Mouse (Mus musculus) thymus, adult 2 months (tissue): ENCODE measurements at regions not wholly inside any gene's neighbourhood (a gene's known extent, or its start where the extent isn't known, plus 50 kb on each side); places are given as distances from the start of the nearest gene placed in this dataset.

Experiments
- DNase-seq: peaks from one replicate; pipeline ENCODE4 v3.0.0; 2021
- H3K27ac ChIP-seq: fragments of 200-500 bp; 2 replicates; pipeline ENCODE4 v1.5.1; 2012; ENCODE audit warnings: low read length, control low read depth; ENCODE audit not compliant: control insufficient read depth, insufficient read depth
- H3K27me3 ChIP-seq: fragments of 200-500 bp; 2 replicates; pipeline ENCODE4 v1.6.1; 2012; ENCODE audit warnings: mild to moderate bottlenecking, low read length, moderate library complexity, mixed read lengths; ENCODE audit not compliant: control insufficient read depth, insufficient read depth
- H3K36me3 ChIP-seq: fragments of 200-500 bp; 2 replicates; pipeline ENCODE4 v1.6.1; 2012; ENCODE audit warnings: mild to moderate bottlenecking, low read length, moderate library complexity; ENCODE audit not compliant: control insufficient read depth, insufficient read depth
- H3K4me1 ChIP-seq: fragments of 200-500 bp; replicated peaks from 2 replicates; pipeline ENCODE4 v1.6.1; 2012; ENCODE audit warnings: low read length; ENCODE audit not compliant: control insufficient read depth, insufficient read depth
- H3K4me3 ChIP-seq: fragments of 200-500 bp; 2 replicates; pipeline ENCODE4 v1.5.1; 2012; ENCODE audit warnings: mild to moderate bottlenecking, low read length, control low read depth, moderate library complexity; ENCODE audit not compliant: control insufficient read depth, insufficient read depth
- CTCF ChIP-seq: fragments of 200-500 bp; IDR thresholded peaks from 2 replicates; pipeline ENCODE4 v1.5.1; 2012; ENCODE audit warnings: mild to moderate bottlenecking, control low read depth, low read length, moderate library complexity, borderline replicate concordance; ENCODE audit not compliant: control insufficient read depth, poor library complexity, insufficient read depth; ENCODE audit errors: extremely low read depth
- POLR2A ChIP-seq: fragments of 200-500 bp; IDR thresholded peaks from 2 replicates; pipeline ENCODE4 v1.6.1; 2012; ENCODE audit warnings: mild to moderate bottlenecking, low read length, control low read depth, moderate library complexity; ENCODE audit not compliant: control insufficient read depth, poor library complexity, insufficient read depth; ENCODE audit errors: extremely low read depth
- WGBS: fragments of 180-500 bp; shearing (Covaris S2); methylation state at CpG from one replicate; pipeline ENCODE4 v1.1.7; 2018; 5-methylcytosine and 5-hydroxymethylcytosine counted together

GRCm38 (mm10) chr3:137785871-137786270, 78.4 kb upstream of the H2afz start:
- Histone ChIP-seq H3K27ac (no peak overlapping the region), H3K4me1 (no peaks in the 10 kb centered on the region), H3K36me3 (no peaks in the 10 kb centered on the region), H3K27me3 (no peaks in the 10 kb centered on the region), H3K4me3 (no peak overlapping the region)
- 98% methylated on average over 2 of the region's 2 CpGs for WGBS
- DNase-seq, result no peak
- TF ChIP-seq POLR2A (no peak), CTCF (no peak)

GRCm38 (mm10) chr3:137789671-137790070, 74.6 kb upstream of the H2afz start:
- 94% methylated on average over 6 of the region's 6 CpGs for WGBS
- no peak for TF ChIP-seq POLR2A
- TF ChIP-seq CTCF, result no peak
- Histone ChIP-seq H3K36me3 (no peaks in the 10 kb centered on the region), H3K4me3 (no peak overlapping the region), H3K27ac (no peak overlapping the region), H3K4me1 (no peaks in the 10 kb centered on the region), H3K27me3 (no peaks in the 10 kb centered on the region)
- no peak for DNase-seq

- H3K27ac ChIP-seq, result no peak overlapping the region
- no peaks in the 10 kb centered on the region for H3K27me3 ChIP-seq
- no peak for DNase-seq
- TF ChIP-seq CTCF, result no peak
- no peak overlapping the region for H3K4me3 ChIP-seq
- WGBS, result 97% methylated on average over 7 of the region's 7 CpGs
- H3K36me3 ChIP-seq, result no peaks in the 10 kb centered on the region
- H3K4me1 ChIP-seq, result no peaks in the 10 kb centered on the region
Observed at GRCm38 (mm10) chr3:137790340-137790739, 73.9 kb upstream of the H2afz start.

GRCm38 (mm10) chr3:137795754-137796315, 68.5 kb upstream of the H2afz start:
- 91% methylated on average over 7 of the region's 7 CpGs for WGBS
- Histone ChIP-seq H3K27ac (no peak overlapping the region), H3K27me3 (no peaks in the 10 kb centered on the region), H3K36me3 (no peaks in the 10 kb centered on the region), H3K4me3 (no peak overlapping the region), H3K4me1 (no peaks in the 10 kb centered on the region)
- TF ChIP-seq POLR2A, result no peak
- TF ChIP-seq CTCF, result no peak
- DNase-seq, result no peak

- Histone ChIP-seq H3K4me1 (no peaks in the 10 kb centered on the region), H3K27ac (no peak overlapping the region), H3K27me3 (no peaks in the 10 kb centered on the region), H3K4me3 (no peak overlapping the region), H3K36me3 (no peaks in the 10 kb centered on the region)
- TF ChIP-seq POLR2A (no peak), CTCF (no peak)
- DNase-seq, result no peak
- 94% methylated on average over 4 of the region's 4 CpGs for WGBS
Observed at GRCm38 (mm10) chr3:137798769-137799168, 65.5 kb upstream of the H2afz start.

- no peak overlapping the region for H3K4me3 ChIP-seq
- TF ChIP-seq POLR2A (no peak), CTCF (no peak)
- no peaks in the 10 kb centered on the region for H3K36me3 ChIP-seq
- H3K27me3 ChIP-seq, result no peaks in the 10 kb centered on the region
- no peaks in the 10 kb centered on the region for H3K4me1 ChIP-seq
- DNase-seq, result no peak
- WGBS, result 82% methylated on average over 6 of the region's 6 CpGs
- no peak overlapping the region for H3K27ac ChIP-seq
Observed at GRCm38 (mm10) chr3:137801402-137802020, 62.8 kb upstream of the H2afz start.

- no peak overlapping the region for H3K4me3 ChIP-seq
- H3K36me3 ChIP-seq, result no peaks in the 10 kb centered on the region
- no peak for TF ChIP-seq POLR2A
- TF ChIP-seq CTCF, result no peak
- no peaks in the 10 kb centered on the region for H3K4me1 ChIP-seq
- no peak overlapping the region for H3K27ac ChIP-seq
- 85% methylated on average over 1 of the region's 1 CpGs for WGBS
- H3K27me3 ChIP-seq, result no peaks in the 10 kb centered on the region
- no peak for DNase-seq
Observed at GRCm38 (mm10) chr3:137807423-137807822, 56.9 kb upstream of the H2afz start.
